Mouse (Mus musculus) heart, postnatal 14 days (tissue): Measurements from ENCODE around the gene Lif. TPM values are rescaled to one million over a fixed set of nuclear protein-coding genes. Genes with fewer than 3 reads are reported as not detected.
A peak's percentile ranks its signal among the peaks of the same experiment; 100 is the strongest.

Experiments used
- DNase-seq, 2 experiments: peaks; one replicate each; pipeline ENCODE4 v3.0.0; 2021 to 2022
- intact Hi-C: fragments of 180-260 bp; cut with DNase I; formaldehyde crosslinking; loops from one replicate; pipeline ENCODE4 v1.15.1; 2025
- long read RNA-seq, 2 experiments: library from polyadenylated mRNA; stranded (forward); transcript quantifications; one replicate each; pipeline ENCODE4 v2.0.0; 2021
- total RNA-seq, 2 experiments: library from RNA; stranded (reverse); gene quantifications; 2 replicates each; pipeline ENCODE4 v1.2.3; 2021

Gene Lif
- under 1 TPM; 0.14 to 0.37 TPM for total RNA-seq
- long read RNA-seq, experiment 1 = 0 reads
- long read RNA-seq, experiment 2, partial matches to known transcripts = 0 of 1 reads
- long read RNA-seq, experiment 2, other reads (novel, unspliced or antisense) = 0 of 1 reads

GRCm38 (mm10) chr11:4256846-4257607 lies at the start of gene Lif:
Lif (plus strand) TSS chr11:4257557.
- intact Hi-C loops = no loop called here
- DNase-seq = no peak

GRCm38 (mm10) chr11:4207655-4208054 lies 49.7 kb upstream of the Lif start:
- intact Hi-C loops = no loop called here
- DNase-seq = no peak

GRCm38 (mm10) chr11:4209556-4209955 lies 47.8 kb upstream of the Lif start:
- DNase-seq = no peak

GRCm38 (mm10) chr11:4210786-4211185 lies 46.6 kb upstream of the Lif start:
- intact Hi-C loops = no loop called here
- no peak for DNase-seq

More at GRCm38 (mm10) chr11:4209556-4209955, 47.8 kb upstream of the Lif start:
- intact Hi-C loops = no loop called here

GRCm38 (mm10) chr11:4213107-4213506 lies 44.2 kb upstream of the Lif start:
- intact Hi-C loops = no loop called here
- DNase-seq = no peak

- intact Hi-C loops = no loop called here
- no peak for DNase-seq
These were observed 42.8 kb upstream of the Lif start for GRCm38 (mm10) chr11:4214572-4214971.

GRCm38 (mm10) chr11:4215061-4215460 lies 42.3 kb upstream of the Lif start:
- DNase-seq = no peak
- intact Hi-C loops = no loop called here

- peak; percentile 74 for DNase-seq
- intact Hi-C loops = loop anchor here (1.0 kb wide), 1 partner anchor 29 kb away; no protein-coding TSS in a partner anchor
These were observed 40.9 kb upstream of the Lif start for GRCm38 (mm10) chr11:4216248-4217000.

- peak; percentile 90 to 91 for DNase-seq
- intact Hi-C loops = no loop called here
These were observed 39.3 kb upstream of the Lif start, which contains the start of gene Castor1 for GRCm38 (mm10) chr11:4217914-4218629. Castor1 (plus strand) TSS chr11:4218225.

- no peak for DNase-seq
- intact Hi-C loops = no loop called here
These were observed 38.7 kb upstream of the Lif start for GRCm38 (mm10) chr11:4218637-4219036.

- peak; percentile 77 for DNase-seq
- intact Hi-C loops = no loop called here
These were observed 38.0 kb upstream of the Lif start for GRCm38 (mm10) chr11:4219317-4219751.

- intact Hi-C loops = loop anchor here (1.0 kb wide), 2 partner anchors 38 to 86 kb away; no protein-coding TSS in a partner anchor
- no peak for DNase-seq
These were observed 37.4 kb upstream of the Lif start for GRCm38 (mm10) chr11:4219908-4220307.

- DNase-seq = peak; percentile 85 to 88
- intact Hi-C loops = loop anchor here (1.0 kb wide), 2 partner anchors 38 to 86 kb away; no protein-coding TSS in a partner anchor
These were observed 36.6 kb upstream of the Lif start for GRCm38 (mm10) chr11:4220443-4221400.

- no peak for DNase-seq
- intact Hi-C loops = loop anchor here (1.0 kb wide), 1 partner anchor 200 kb away; no protein-coding TSS in a partner anchor
These were observed 35.1 kb upstream of the Lif start for GRCm38 (mm10) chr11:4222046-4222950.

GRCm38 (mm10) chr11:4223393-4224188 lies 33.8 kb upstream of the Lif start:
- intact Hi-C loops = no loop called here
- no peak for DNase-seq

GRCm38 (mm10) chr11:4224223-4224622 lies 33.1 kb upstream of the Lif start:
- intact Hi-C loops = no loop called here
- no peak for DNase-seq

- intact Hi-C loops = no loop called here
- no peak for DNase-seq
These were observed 30.6 kb upstream of the Lif start for GRCm38 (mm10) chr11:4226569-4227325.
